Mouse (Mus musculus) CH12.LX (cell line): ENCODE data around the gene Tbc1d22a. TPM values are rescaled to one million over a fixed set of nuclear protein-coding genes. Genes with fewer than 3 reads are reported as not detected.

Experiments
- DNase-seq: peaks from one replicate; pipeline ENCODE4 v3.0.0-alpha.2; 2013; ENCODE audit errors: extremely low read depth
- H3K27ac ChIP-seq: 2 replicates; pipeline ENCODE4 v1.5.1; 2012; ENCODE audit warnings: low read depth, mild to moderate bottlenecking, control low read depth, moderate library complexity; ENCODE audit not compliant: insufficient read depth
- H3K27me3 ChIP-seq: replicated peaks from 2 replicates; pipeline ENCODE3; 2012; ENCODE audit warnings: inconsistent platforms
- H3K36me3 ChIP-seq, 2 experiments: replicated peaks in 1 of 2; 2 replicates each; pipeline versions ENCODE3 to v1.6.1; 2012; ENCODE audit warnings: inconsistent platforms in 1 of 2, low read length in 1 of 2, mild to moderate bottlenecking in 1 of 2, mixed read lengths in 1 of 2, moderate library complexity in 1 of 2; ENCODE audit not compliant: control insufficient read depth in 1 of 2, insufficient read depth in 1 of 2
- H3K4me1 ChIP-seq, 2 experiments: 2 replicates each; pipeline ENCODE4 v1.6.1; 2012; ENCODE audit warnings: inconsistent platforms in 1 of 2, moderate library complexity in 1 of 2; ENCODE audit not compliant: insufficient read depth in 2 of 2, control insufficient read depth in 1 of 2
- H3K4me2 ChIP-seq: 2 replicates; pipeline ENCODE4 v1.6.1; 2012; ENCODE audit warnings: low read depth, mild to moderate bottlenecking, control low read depth; ENCODE audit not compliant: poor library complexity, insufficient read depth, severe bottlenecking
- H3K4me3 ChIP-seq, 3 experiments: fragments of 150-350 bp in 1 of 3; sonication (generic) in 1 of 3; replicated peaks in 1 of 3; 2 replicates each; pipeline versions ENCODE3 to v1.5.1; 2011 to 2012; ENCODE audit warnings: low read depth in 2 of 3, low read length in 2 of 3, mild to moderate bottlenecking in 2 of 3, moderate library complexity in 2 of 3, control low read depth in 1 of 3, improper control_type of control experiment in 1 of 3, inconsistent platforms in 1 of 3, mixed read lengths in 1 of 3; ENCODE audit not compliant: poor library complexity in 1 of 3
- H3K79me2 ChIP-seq: replicated peaks from 2 replicates; pipeline ENCODE4 v1.6.1; 2012; ENCODE audit warnings: mild to moderate bottlenecking, moderate library complexity; ENCODE audit not compliant: control insufficient read depth, poor library complexity, insufficient read depth, severe bottlenecking; ENCODE audit errors: extremely low read depth
- H3K9ac ChIP-seq: 2 replicates; pipeline ENCODE4 v1.6.1; 2012; ENCODE audit warnings: low read depth, mild to moderate bottlenecking, control low read depth, moderate library complexity; ENCODE audit not compliant: insufficient read depth
- H3K9me3 ChIP-seq: replicated peaks from 2 replicates; pipeline ENCODE3; 2012; ENCODE audit warnings: low read length, inconsistent platforms, mixed read lengths
- BHLHE40 ChIP-seq: IDR thresholded peaks from 2 replicates; pipeline ENCODE4 v1.6.1; 2011; ENCODE audit warnings: mild to moderate bottlenecking, low read depth, low read length, improper control_type of control experiment
- CHD1 ChIP-seq: IDR thresholded peaks from 2 replicates; pipeline ENCODE4 v1.6.1; 2012; ENCODE audit warnings: low read depth, low read length, improper control_type of control experiment, inconsistent platforms
- CHD2 ChIP-seq: IDR thresholded peaks from 2 replicates; pipeline ENCODE4 v1.6.1; 2011; ENCODE audit warnings: low read length, improper control_type of control experiment
- CTCF ChIP-seq, 2 experiments: IDR thresholded peaks in 1 of 2; conservative IDR thresholded peaks in 1 of 2; 2 replicates each; pipeline ENCODE4 v1.5.1; 2011 to 2012; ENCODE audit warnings: low read depth in 2 of 2, low read length in 2 of 2, improper control_type of control experiment in 1 of 2, inconsistent platforms in 1 of 2, mild to moderate bottlenecking in 1 of 2, moderate library complexity in 1 of 2
- E2F4 ChIP-seq: IDR thresholded peaks from 2 replicates; pipeline ENCODE4 v1.6.1; 2011; ENCODE audit warnings: low read depth, low read length, improper control_type of control experiment; ENCODE audit not compliant: insufficient replicate concordance
- ELF1 ChIP-seq: IDR thresholded peaks from 2 replicates; pipeline ENCODE4 v1.6.1; 2014; ENCODE audit warnings: low read depth, mild to moderate bottlenecking, inconsistent platforms, low read length, improper control_type of control experiment
- EP300 ChIP-seq: IDR thresholded peaks from 2 replicates; pipeline ENCODE4 v1.6.1; 2011; ENCODE audit warnings: low read length, improper control_type of control experiment
- GABPA ChIP-seq: IDR thresholded peaks from 2 replicates; pipeline ENCODE4 v1.6.1; 2012; ENCODE audit warnings: low read depth, low read length, improper control_type of control experiment, inconsistent platforms; ENCODE audit not compliant: insufficient replicate concordance
- HCFC1 ChIP-seq: IDR thresholded peaks from 2 replicates; pipeline ENCODE4 v1.6.1; 2012; ENCODE audit warnings: low read depth, mild to moderate bottlenecking, inconsistent platforms, low read length, improper control_type of control experiment
- IRF4 ChIP-seq: IDR thresholded peaks from 2 replicates; pipeline ENCODE4 v1.6.1; 2014; ENCODE audit warnings: low read depth, mild to moderate bottlenecking, inconsistent platforms, low read length, improper control_type of control experiment
- JUN ChIP-seq: IDR thresholded peaks from 2 replicates; pipeline ENCODE4 v1.6.1; 2011; ENCODE audit warnings: low read depth, mild to moderate bottlenecking, low read length, improper control_type of control experiment, moderate library complexity; ENCODE audit not compliant: insufficient read depth
- KAT2A ChIP-seq: IDR thresholded peaks from 2 replicates; pipeline ENCODE4 v1.6.1; 2012; ENCODE audit warnings: low read length, improper control_type of control experiment, inconsistent platforms; ENCODE audit not compliant: insufficient replicate concordance
- MAFK ChIP-seq: IDR thresholded peaks from 2 replicates; pipeline ENCODE4 v1.6.1; 2011; ENCODE audit warnings: low read length, improper control_type of control experiment; ENCODE audit not compliant: insufficient replicate concordance
- MAZ ChIP-seq: IDR thresholded peaks from 2 replicates; pipeline ENCODE4 v1.6.1; 2012; ENCODE audit warnings: low read depth, mild to moderate bottlenecking, inconsistent platforms, low read length, improper control_type of control experiment, moderate library complexity
- MEF2A ChIP-seq: IDR thresholded peaks from 2 replicates; pipeline ENCODE4 v1.6.1; 2014; ENCODE audit warnings: low read depth, mild to moderate bottlenecking, inconsistent platforms, low read length, improper control_type of control experiment, borderline replicate concordance
- MXI1 ChIP-seq: IDR thresholded peaks from 2 replicates; pipeline ENCODE4 v1.6.1; 2011; ENCODE audit warnings: mild to moderate bottlenecking, low read depth, low read length, improper control_type of control experiment
- NELFE ChIP-seq: IDR thresholded peaks from 2 replicates; pipeline ENCODE4 v1.6.1; 2011; ENCODE audit warnings: low read depth, low read length, improper control_type of control experiment
- NRF1 ChIP-seq: IDR thresholded peaks from 2 replicates; pipeline ENCODE4 v1.6.1; 2014; ENCODE audit warnings: low read depth, mild to moderate bottlenecking, inconsistent platforms, low read length, improper control_type of control experiment, moderate library complexity
- PAX5 ChIP-seq: IDR thresholded peaks from 2 replicates; pipeline ENCODE4 v1.6.1; 2012; ENCODE audit warnings: low read length, inconsistent platforms, mixed read lengths
- POLR2A ChIP-seq: IDR thresholded peaks from 2 replicates; pipeline ENCODE4 v1.6.1; 2011; ENCODE audit warnings: low read depth, mild to moderate bottlenecking, improper control_type of control experiment, low read length
- POLR2AphosphoS2 ChIP-seq: IDR thresholded peaks from 2 replicates; pipeline ENCODE4 v1.6.1; 2011; ENCODE audit warnings: low read depth, low read length, improper control_type of control experiment
- RCOR1 ChIP-seq: conservative IDR thresholded peaks from 2 replicates; pipeline ENCODE4 v1.6.1; 2012; ENCODE audit warnings: low read depth, mild to moderate bottlenecking, inconsistent platforms, low read length, improper control_type of control experiment
- SIN3A ChIP-seq: IDR thresholded peaks from 2 replicates; pipeline ENCODE4 v1.6.1; 2012; ENCODE audit warnings: low read length, improper control_type of control experiment, inconsistent platforms
- SMC3 ChIP-seq: IDR thresholded peaks from 2 replicates; pipeline ENCODE4 v1.6.1; 2011; ENCODE audit warnings: low read depth, low read length, improper control_type of control experiment
- TBP ChIP-seq: conservative IDR thresholded peaks from 2 replicates; pipeline ENCODE4 v1.6.1; 2011; ENCODE audit warnings: low read depth, low read length, improper control_type of control experiment
- TCF12 ChIP-seq: IDR thresholded peaks from 2 replicates; pipeline ENCODE4 v1.6.1; 2014; ENCODE audit warnings: low read depth, mild to moderate bottlenecking, inconsistent platforms, low read length, improper control_type of control experiment
- USF1 ChIP-seq: IDR thresholded peaks from 2 replicates; pipeline ENCODE4 v1.6.1; 2014; ENCODE audit warnings: low read depth, mild to moderate bottlenecking, inconsistent platforms, low read length, improper control_type of control experiment
- USF2 ChIP-seq: conservative IDR thresholded peaks from 2 replicates; pipeline ENCODE4 v1.6.1; 2011; ENCODE audit warnings: low read depth, low read length, improper control_type of control experiment
- ZC3H11A ChIP-seq: IDR thresholded peaks from 2 replicates; pipeline ENCODE4 v1.6.1; 2012; ENCODE audit warnings: low read depth, mild to moderate bottlenecking, inconsistent platforms, low read length, improper control_type of control experiment
- ZKSCAN1 ChIP-seq: IDR thresholded peaks from 2 replicates; pipeline ENCODE4 v1.6.1; 2012; ENCODE audit warnings: low read depth, inconsistent platforms, low read length, improper control_type of control experiment, borderline replicate concordance
- ZMIZ1 ChIP-seq: IDR thresholded peaks from 2 replicates; pipeline ENCODE4 v1.6.1; 2012; ENCODE audit warnings: low read depth, mild to moderate bottlenecking, inconsistent platforms, low read length, improper control_type of control experiment
- ZNF384 ChIP-seq: IDR thresholded peaks from 2 replicates; pipeline ENCODE4 v1.6.1; 2012; ENCODE audit warnings: low read depth, low read length, improper control_type of control experiment, inconsistent platforms
- dilution Hi-C: fragments of 300-500 bp; cut with MboI; formaldehyde crosslinking; loops from 2 replicates; pipeline ENCODE4 v1.14.3; 2020; ENCODE audit warnings: low sequenced_read_pairs; ENCODE audit not compliant: extremely low pct_unique_long_range_greater_than_20kb, extremely low pct_ligation_motif_present
- in situ Hi-C: fragments of 300-500 bp; cut with MboI; formaldehyde crosslinking; loops from 3 replicates; pipeline ENCODE4 v1.14.3; 2019; ENCODE audit warnings: low sequenced_read_pairs, low pct_ligation_motif_present, low pct_unique_long_range_greater_than_20kb, mixed read lengths
- polyA plus RNA-seq: library from polyadenylated mRNA; unstranded; fragments of >175 nt; gene quantifications from 2 replicates; pipeline ENCODE4 v1.2.1, GENCODE M21; 2012; ENCODE audit warnings: low read depth; ENCODE audit not compliant: insufficient read length
- total RNA-seq, 2 experiments: library from RNA; depleted of rRNA; stranded (reverse); fragments of 300-350 nt in 1 of 2; fragments of >200 nt in 1 of 2; gene quantifications; 2 replicates each; pipeline ENCODE4 v1.2.3; 2012 to 2014

Tbc1d22a gene
- total and polyA plus RNA-seq, 3 experiments, result 17.6 to 20.2 (median 19.4) TPM

- Histone ChIP-seq H3K9me3 (no peaks in the 10 kb centered on the region), H3K36me3 (peaks cover 2 to 24% of the 10 kb centered on the region in 2 experiments), H3K4me2 (no peak overlapping the region), H3K4me1 (peaks cover 14 to 61% of the 10 kb centered on the region in 2 experiments), H3K4me3 (no peak overlapping the region), H3K27me3 (no peaks in the 10 kb centered on the region), H3K27ac (no peak overlapping the region), H3K79me2 (no peaks in the 10 kb centered on the region), H3K9ac (no peak overlapping the region)
- in situ Hi-C loops (no loop called here), dilution Hi-C loops (no loop called here)
- no peak for DNase-seq
- TF ChIP-seq PAX5, result no peak
- TF ChIP-seq KAT2A, result no peak
- no peak for TF ChIP-seq MXI1
- no peak for TF ChIP-seq JUN
- no peak for TF ChIP-seq MAZ
- TF ChIP-seq E2F4, result no peak
- no peak for TF ChIP-seq CTCF (conservative IDR thresholded peaks at IDR 0.05 in 1 of 2, IDR thresholded peaks at IDR 0.05 in 1 of 2; ENCODE audit: low read depth in 2 of 2, low read length in 2 of 2)
- no peak for TF ChIP-seq GABPA
Measured at GRCm38 (mm10) chr15:86386325-86386724, 172.1 kb downstream of the Tbc1d22a start.

- H3K36me3 ChIP-seq, result peaks cover 2 to 33% of the 10 kb centered on the region in 2 experiments
- no peak overlapping the region for H3K4me3 ChIP-seq
- H3K4me2 ChIP-seq, result no peak overlapping the region
- H3K9me3 ChIP-seq, result no peaks in the 10 kb centered on the region
- peaks cover 14 to 61% of the 10 kb centered on the region in 2 experiments for H3K4me1 ChIP-seq
- H3K27ac ChIP-seq, result peak overlapping the region; percentile 54
- in situ Hi-C loops (no loop called here), dilution Hi-C loops (no loop called here)
- DNase-seq, result peak; percentile 79
- no peaks in the 10 kb centered on the region for H3K27me3 ChIP-seq
- no peak overlapping the region for H3K9ac ChIP-seq
- no peaks in the 10 kb centered on the region for H3K79me2 ChIP-seq
- TF ChIP-seq IRF4 (peak; percentile 60; the same call in 1 of the 2 replicates), PAX5 (no peak), BHLHE40 (peak; percentile 52; the same call in 1 of the 2 replicates), ELF1 (no peak), ZMIZ1 (no peak), SIN3A (0 out of 2 replicates have a peak, but pooled peaks have one; percentile 33), CTCF (conservative IDR thresholded peaks at IDR 0.05 in 1 of 2, IDR thresholded peaks at IDR 0.05 in 1 of 2; ENCODE audit: low read depth in 2 of 2, low read length in 2 of 2) (peak in 1 of 2 experiments; percentile 6; a peak in 1 of 4 replicates), POLR2AphosphoS2 (no peak), KAT2A (no peak), MAFK (no peak), E2F4 (no peak), USF2 (no peak), ZNF384 (no peak), GABPA (no peak), TCF12 (peak; percentile 37; the same call in 1 of the 2 replicates), ZKSCAN1 (no peak), CHD2 (no peak), HCFC1 (no peak), EP300 (no peak), TBP (no peak), MEF2A (peak; percentile 53; the same call in 1 of the 2 replicates), USF1 (no peak), NELFE (no peak), RCOR1 (no peak), MXI1 (no peak), SMC3 (no peak), CHD1 (no peak), POLR2A (no peak), ZC3H11A (no peak), NRF1 (no peak)
Measured at GRCm38 (mm10) chr15:86388597-86388996, 174.3 kb downstream of the Tbc1d22a start.
